Mouse (Mus musculus) heart, adult 9 months (tissue): ENCODE results near the gene Ropn1.
A peak's percentile ranks its signal among the peaks of the same experiment; 100 is the strongest.
"Not testable (repeated sequence)": the region's sequence is repeated elsewhere in the genome, so short reads cannot be mapped to it uniquely, and the experiment has no call there.

ENCODE experiments used
- DNase-seq, 2 experiments: peaks; one replicate each; pipeline ENCODE4 v3.0.0; 2022; ENCODE audit warnings: low spot score in 2 of 2

The Ropn1 gene

DNA sequence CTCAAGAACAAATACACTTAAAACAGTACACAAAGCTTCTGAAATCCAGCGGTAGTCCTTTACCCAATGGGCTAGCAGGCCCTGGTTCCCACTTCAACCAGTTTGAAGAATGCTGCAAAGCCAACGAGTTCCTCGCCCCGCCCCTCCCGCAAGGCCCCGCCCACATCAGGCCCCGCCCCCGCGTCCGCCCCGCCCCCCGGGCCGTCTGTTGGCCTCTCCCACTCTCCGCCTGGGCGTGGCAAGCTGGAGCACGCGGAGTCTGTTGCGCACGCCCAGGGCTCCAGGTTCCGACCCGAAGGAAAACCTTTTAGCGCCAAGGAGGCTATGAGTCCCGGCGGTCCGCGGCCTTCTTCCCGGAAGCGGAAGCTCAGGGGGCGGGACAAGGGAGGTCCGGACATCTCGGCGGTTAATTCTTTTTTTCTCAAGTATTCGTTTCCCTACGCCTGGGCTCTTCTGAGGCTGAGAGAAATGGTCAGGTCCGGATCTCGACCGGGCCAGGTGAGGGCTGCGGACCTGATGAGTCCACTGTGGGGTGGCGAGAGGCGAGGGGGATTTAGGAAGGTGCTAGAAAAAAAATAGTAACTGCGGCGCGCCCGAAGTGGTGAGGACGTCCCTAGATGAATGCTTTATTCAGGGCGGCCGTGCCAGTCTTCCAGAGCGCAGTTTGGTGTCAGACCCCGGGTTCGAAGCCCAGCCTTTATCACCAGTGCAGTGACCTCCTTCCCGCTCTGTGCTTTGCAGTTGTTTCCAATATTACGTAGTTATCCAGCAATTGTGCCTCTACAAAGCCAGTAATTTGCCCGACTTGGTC is 40.8 kb downstream of the Ropn1 start, which contains the start of gene Ccdc14:
Ccdc14 (plus strand) TSS at position 283 of the 811 bp plus-strand sequence.
- peak; percentile 86 to 87 for DNase-seq

DNA sequence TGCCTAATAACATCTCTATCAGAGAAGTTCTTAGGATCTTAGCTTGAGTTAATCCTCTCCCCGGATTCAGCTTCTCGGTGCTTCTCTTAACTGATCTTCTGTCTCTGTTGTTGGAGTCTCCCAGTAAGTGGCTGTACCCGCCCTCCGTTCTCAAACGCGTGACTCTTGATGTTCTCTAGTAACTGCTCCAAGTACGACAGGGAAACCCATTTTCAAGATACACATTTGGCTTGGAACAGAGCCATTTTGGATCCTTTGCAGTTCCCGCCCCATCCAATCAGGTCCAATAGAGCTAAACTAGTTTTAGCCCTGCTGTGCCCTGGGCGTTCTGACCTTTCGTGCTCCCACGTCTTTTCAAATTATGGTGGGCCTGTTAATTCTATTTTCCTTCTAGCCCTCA is 41.4 kb downstream of the Ropn1 start:
- DNase-seq = no peak

DNA sequence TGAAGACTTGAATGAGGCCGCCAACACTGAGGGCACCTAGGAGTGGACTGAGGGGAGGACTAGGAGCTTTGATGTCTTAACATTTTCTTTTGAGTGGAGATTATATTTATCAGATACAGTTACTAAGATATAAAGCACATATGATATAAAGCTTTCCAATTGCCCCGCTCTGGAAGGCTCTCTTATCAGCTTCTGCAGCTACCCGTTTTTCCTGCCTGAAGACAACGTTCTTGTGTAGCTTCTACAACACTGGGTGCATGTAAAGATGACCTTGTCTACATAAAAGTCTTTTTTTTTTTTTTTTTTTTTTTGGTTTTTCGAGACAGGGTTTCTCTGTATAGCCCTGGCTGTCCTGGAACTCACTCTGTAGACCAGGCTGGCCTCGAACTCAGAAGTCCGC is 44.8 kb downstream of the Ropn1 start:
- no peak for DNase-seq

DNA sequence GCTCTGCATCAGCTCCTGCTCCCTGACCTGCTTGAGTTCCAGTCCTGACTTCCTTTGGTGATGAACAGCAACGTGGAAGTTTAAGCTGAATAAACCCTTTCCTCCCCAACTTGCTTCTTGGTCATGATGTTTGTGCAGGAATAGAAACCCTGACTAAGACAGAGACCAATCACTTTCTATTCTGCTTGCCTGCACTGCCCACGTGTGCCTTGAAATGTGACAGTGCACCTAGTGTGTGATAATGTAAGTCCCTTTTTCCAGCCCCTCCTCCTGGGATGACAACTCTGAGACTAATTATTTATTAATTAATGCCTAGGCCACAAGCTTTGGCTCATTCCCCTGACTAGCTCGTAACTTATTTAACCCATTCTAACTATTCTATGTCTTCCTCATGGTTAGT is 49.0 kb downstream of the Ropn1 start:
- not testable (repeated sequence) for DNase-seq

DNA sequence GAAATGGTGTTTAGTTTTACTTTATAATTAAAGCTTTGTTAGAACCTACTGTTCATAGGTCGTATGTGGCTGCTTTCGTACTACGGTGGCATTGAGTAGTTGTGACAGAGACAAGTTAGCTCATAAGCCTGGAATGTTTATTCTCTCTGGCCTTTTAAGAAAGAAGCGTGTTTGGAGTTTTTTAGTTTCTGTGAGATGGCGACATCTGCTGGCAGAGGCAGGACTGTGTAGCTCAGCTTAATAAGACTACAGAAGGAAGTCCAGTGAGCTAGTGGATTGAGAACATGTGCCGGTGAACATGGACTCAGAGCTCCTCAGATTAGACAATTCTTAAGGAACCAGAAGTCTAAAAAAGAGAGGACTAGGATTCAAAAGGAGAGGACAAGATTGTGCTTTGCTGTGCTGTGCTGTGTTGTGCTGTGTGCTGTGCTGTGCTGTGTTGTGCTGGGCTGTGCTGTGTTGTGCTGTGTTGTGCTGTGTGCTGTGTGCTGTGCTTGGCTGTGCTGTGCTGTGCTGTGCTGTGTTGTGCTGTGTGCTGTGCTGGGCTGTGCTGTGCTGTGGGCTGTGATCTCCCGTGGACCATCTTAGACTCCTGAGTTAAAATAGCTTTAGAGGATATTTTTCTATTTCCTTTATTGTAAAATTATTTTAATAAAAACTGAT is 50.6 kb downstream of the Ropn1 start:
- DNase-seq = peak; percentile 26 to 68

DNA sequence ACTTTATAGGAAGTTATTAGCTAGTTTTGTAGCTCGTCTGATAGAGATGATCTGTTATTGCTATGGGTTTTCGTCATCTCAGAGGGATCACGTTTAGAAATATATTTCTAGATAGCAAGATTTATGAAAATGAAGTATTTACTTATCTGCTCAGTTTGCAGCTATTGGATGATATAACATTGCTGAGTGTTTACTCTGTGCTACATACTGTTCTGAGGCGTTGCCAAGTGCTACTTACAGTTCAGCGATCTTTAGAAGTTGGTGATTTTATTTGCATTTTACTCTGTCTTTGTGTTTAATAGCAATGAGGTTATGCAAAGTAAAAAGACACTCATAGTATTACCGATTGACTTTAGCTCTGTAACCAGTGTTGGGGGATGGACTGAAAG is 51.1 kb downstream of the Ropn1 start:
- no peak for DNase-seq

DNA sequence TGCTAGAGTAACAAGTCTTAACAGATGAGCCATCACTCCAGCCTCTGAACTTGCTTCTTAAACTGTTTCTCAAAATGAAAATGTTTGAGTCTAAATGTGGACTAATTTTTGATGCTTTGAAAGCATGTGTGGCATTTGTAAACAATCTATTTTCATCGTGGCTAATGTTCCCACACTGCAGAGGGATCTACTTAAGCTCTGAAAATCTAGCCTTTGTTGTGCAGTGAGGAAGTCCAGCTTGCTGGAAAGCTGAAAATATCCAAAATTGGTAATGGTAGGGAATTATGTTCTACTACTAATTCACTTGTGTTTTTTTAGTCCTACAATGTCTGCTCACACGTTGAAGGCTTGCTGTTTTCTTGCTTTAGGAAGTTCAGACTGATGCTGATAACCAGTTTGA is 56.3 kb downstream of the Ropn1 start:
- no peak for DNase-seq

DNA sequence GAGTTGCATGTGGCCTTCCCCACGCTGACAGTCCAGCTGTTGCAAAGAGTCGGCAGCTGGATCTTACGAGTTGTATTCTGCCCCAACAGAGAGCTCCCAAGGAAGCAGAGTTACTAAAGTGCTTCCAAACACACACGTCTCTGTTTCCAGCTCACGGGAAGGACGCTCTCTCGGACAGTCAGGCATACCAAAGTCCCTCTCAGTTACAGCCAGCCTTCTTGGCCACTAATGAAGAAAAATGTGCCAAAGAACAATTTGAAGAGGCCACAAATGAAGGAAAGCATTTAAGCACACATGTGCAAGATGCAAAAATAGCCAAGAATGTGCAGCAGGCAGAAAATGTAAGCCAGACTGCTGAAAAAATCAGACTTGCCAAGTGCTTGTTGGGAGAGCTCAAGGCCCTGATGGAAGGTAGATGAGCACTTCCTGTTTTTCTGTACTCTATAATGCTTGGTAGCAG is 56.8 kb downstream of the Ropn1 start:
- DNase-seq = peak; percentile 24 to 49

DNA sequence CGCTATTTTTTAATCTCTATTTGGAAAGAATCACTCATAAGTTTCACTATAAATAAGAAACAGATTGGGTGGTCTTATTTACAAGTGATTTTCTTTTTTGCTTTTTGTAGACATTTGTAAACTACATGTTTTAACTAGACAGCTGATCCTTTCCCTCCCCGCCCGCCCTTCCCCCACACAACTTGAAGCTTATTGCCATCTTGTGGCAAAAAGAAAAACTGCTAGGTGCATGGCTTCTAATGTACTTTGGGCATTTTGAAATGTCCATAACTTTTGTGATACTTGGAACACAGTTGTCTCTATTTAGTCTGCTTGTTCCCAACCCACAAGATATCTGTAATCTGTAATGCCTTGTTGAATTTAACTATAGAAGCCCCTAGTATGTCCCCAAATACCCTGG is 61.8 kb downstream of the Ropn1 start:
- DNase-seq = no peak

DNA sequence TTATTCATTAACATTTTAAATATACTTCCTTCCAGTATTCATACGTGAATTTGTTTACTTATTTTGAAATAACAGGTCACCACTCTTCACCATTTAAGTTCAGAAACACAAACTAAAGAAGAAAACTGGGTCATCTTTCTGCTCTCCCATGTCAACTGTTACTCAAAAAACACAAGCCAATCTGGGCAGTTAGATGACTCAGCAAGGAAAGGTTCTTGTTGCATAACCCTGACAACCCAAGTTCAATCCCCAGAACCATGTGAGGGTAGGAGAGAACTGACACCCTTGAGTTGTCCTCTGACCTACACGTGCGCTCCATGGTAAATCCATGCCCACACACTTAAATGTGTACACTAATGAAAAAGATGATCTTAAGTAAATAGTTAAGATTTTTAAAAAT is 75.4 kb downstream of the Ropn1 start:
- DNase-seq = no peak
